Mouse (Mus musculus) testis, adult 2 months (tissue): ENCODE data around the gene Stk35. TPM values are rescaled to one million over a fixed set of nuclear protein-coding genes. Genes with fewer than 3 reads are reported as not detected.

Source experiments
- H3K27ac ChIP-seq: fragments of 200-500 bp; 2 replicates; pipeline ENCODE4 v1.5.1; 2012; ENCODE audit warnings: low read depth, low read length; ENCODE audit not compliant: control insufficient read depth, insufficient read depth
- H3K27me3 ChIP-seq: fragments of 200-500 bp; 2 replicates; pipeline ENCODE4 v1.6.1; 2012; ENCODE audit warnings: mild to moderate bottlenecking, low read length, moderate library complexity; ENCODE audit not compliant: control insufficient read depth, insufficient read depth
- H3K36me3 ChIP-seq: fragments of 200-500 bp; 2 replicates; pipeline ENCODE4 v1.6.1; 2012; ENCODE audit warnings: mild to moderate bottlenecking, low read length; ENCODE audit not compliant: control insufficient read depth, insufficient read depth
- H3K4me1 ChIP-seq: fragments of 200-500 bp; 2 replicates; pipeline ENCODE4 v1.6.1; 2012; ENCODE audit warnings: low read length; ENCODE audit not compliant: control insufficient read depth, insufficient read depth
- H3K4me3 ChIP-seq: fragments of 200-500 bp; 2 replicates; pipeline ENCODE4 v1.5.1; 2012; ENCODE audit warnings: low read depth, mild to moderate bottlenecking, low read length, moderate library complexity, mixed read lengths; ENCODE audit not compliant: control insufficient read depth
- CTCF ChIP-seq: fragments of 200-500 bp; IDR thresholded peaks from 2 replicates; pipeline ENCODE4 v1.5.1; 2012; ENCODE audit warnings: low read depth, mild to moderate bottlenecking, inconsistent platforms, low read length, moderate library complexity; ENCODE audit not compliant: control insufficient read depth, insufficient read depth, insufficient replicate concordance
- POLR2A ChIP-seq: fragments of 200-500 bp; IDR thresholded peaks from 2 replicates; pipeline ENCODE4 v1.6.1; 2012; ENCODE audit warnings: low read depth, mild to moderate bottlenecking, inconsistent platforms, low read length, moderate library complexity; ENCODE audit not compliant: control insufficient read depth
- polyA plus RNA-seq: library from polyadenylated mRNA; depleted of rRNA; stranded (reverse); fragments of >200 nt; gene quantifications from 2 replicates; pipeline ENCODE4 v1.2.3, GENCODE M21; 2012

Gene Stk35
- polyA plus RNA-seq, 1 experiment = 130 TPM

DNA sequence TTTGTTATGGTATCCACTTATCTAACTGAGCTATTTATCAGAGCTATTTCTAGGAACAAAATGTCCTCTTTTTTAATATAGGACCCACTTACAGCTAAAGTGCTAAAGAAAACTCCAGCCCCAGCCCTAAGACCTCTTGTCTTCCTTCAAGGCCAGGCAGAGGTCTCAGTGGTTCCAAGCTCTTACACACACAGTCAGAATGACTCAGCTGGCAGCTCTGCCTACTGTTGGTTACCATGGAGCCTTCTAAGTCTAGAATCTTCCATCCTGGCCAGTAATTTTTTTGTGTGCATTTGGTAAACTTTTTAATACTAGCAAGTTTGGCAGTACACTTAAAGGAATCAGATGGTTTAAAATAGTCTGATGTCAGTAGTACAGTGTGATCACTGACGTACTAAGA, 19.6 kb downstream of the Stk35 start:
- no peaks in the 10 kb centered on the region for H3K27me3 ChIP-seq
- H3K4me3 ChIP-seq = peak overlapping the region; percentile 59; the same call in 1 of the 2 replicates
- no peak for TF ChIP-seq POLR2A
- no peak for TF ChIP-seq CTCF
- H3K4me1 ChIP-seq = 0 out of 2 replicates have a peak, but pooled peaks cover 2% of the 10 kb centered on the region
- H3K36me3 ChIP-seq = no peaks in the 10 kb centered on the region; the same call in 1 of the 2 replicates
- no peak overlapping the region for H3K27ac ChIP-seq

GRCm38 (mm10) chr2:129821021-129821420, 20.7 kb downstream of the Stk35 start:
- Histone ChIP-seq H3K4me3 (no peak overlapping the region; the same call in 1 of the 2 replicates), H3K27ac (no peak overlapping the region), H3K27me3 (no peaks in the 10 kb centered on the region), H3K36me3 (no peaks in the 10 kb centered on the region; the same call in 1 of the 2 replicates), H3K4me1 (0 out of 2 replicates have a peak, but pooled peaks cover 2% of the 10 kb centered on the region)
- TF ChIP-seq POLR2A (no peak), CTCF (no peak)

DNA sequence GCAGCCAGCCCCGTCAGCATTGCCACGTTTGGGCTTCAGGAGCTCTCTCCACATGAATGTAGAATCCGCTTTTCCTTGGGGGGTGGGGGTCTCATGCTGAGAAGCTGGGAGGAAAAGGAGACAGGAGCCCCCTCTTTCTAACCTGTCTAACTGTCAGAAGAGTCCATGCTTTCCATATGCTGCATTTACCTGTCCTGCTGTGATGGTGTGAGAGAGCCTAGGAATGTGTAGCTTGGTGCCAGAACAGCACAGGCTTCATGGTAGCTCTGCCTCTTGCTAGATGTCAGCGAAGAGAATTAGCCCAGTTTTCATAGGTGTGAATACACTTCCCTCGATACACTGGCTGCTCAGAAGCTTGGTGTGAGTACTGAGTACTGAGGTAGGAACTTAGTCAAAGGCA, 21.3 kb downstream of the Stk35 start:
- H3K27ac ChIP-seq = no peak overlapping the region
- no peaks in the 10 kb centered on the region for H3K27me3 ChIP-seq
- H3K4me1 ChIP-seq = 0 out of 2 replicates have a peak, but pooled peaks cover 2% of the 10 kb centered on the region
- TF ChIP-seq POLR2A (no peak), CTCF (no peak)
- H3K36me3 ChIP-seq = no peaks in the 10 kb centered on the region; the same call in 1 of the 2 replicates
- no peak overlapping the region for H3K4me3 ChIP-seq

GRCm38 (mm10) chr2:129823310-129823709, 23.0 kb downstream of the Stk35 start:
- TF ChIP-seq POLR2A (no peak), CTCF (no peak)
- Histone ChIP-seq H3K4me1 (0 out of 2 replicates have a peak, but pooled peaks cover 2% of the 10 kb centered on the region), H3K27ac (no peak overlapping the region), H3K4me3 (no peak overlapping the region), H3K27me3 (no peaks in the 10 kb centered on the region), H3K36me3 (peaks cover 2% of the 10 kb centered on the region; the same call in 1 of the 2 replicates)

DNA sequence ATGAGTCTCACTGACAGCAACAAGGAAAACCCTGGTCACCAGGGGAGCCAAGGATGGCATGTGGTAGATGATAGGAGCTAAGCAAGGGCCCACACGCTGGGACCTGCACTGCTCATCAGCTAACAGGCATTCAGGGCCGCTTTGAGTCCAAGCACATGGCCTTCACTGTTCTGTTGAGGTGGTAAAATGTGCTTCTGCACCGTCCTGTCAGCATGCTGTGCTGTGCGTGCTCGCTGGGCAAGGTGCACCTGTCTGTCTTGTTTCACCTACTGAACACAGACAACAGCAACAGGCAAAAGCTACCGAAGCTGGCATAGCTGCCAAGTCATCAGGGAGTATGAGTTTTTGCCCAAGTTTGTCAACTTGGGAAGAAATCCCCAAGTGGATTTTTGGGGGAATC, 23.9 kb downstream of the Stk35 start:
- no peak for TF ChIP-seq POLR2A
- TF ChIP-seq CTCF = no peak
- H3K36me3 ChIP-seq = peaks cover 2% of the 10 kb centered on the region; the same call in 1 of the 2 replicates
- H3K4me3 ChIP-seq = no peak overlapping the region
- no peaks in the 10 kb centered on the region for H3K27me3 ChIP-seq
- no peaks in the 10 kb centered on the region for H3K4me1 ChIP-seq
- no peak overlapping the region for H3K27ac ChIP-seq

GRCm38 (mm10) chr2:129826141-129826540, 25.8 kb downstream of the Stk35 start:
- H3K27ac ChIP-seq = no peak overlapping the region
- H3K36me3 ChIP-seq = peaks cover 2% of the 10 kb centered on the region; the same call in 1 of the 2 replicates
- H3K4me1 ChIP-seq = no peaks in the 10 kb centered on the region
- H3K27me3 ChIP-seq = no peaks in the 10 kb centered on the region
- TF ChIP-seq POLR2A = no peak
- no peak overlapping the region for H3K4me3 ChIP-seq

DNA sequence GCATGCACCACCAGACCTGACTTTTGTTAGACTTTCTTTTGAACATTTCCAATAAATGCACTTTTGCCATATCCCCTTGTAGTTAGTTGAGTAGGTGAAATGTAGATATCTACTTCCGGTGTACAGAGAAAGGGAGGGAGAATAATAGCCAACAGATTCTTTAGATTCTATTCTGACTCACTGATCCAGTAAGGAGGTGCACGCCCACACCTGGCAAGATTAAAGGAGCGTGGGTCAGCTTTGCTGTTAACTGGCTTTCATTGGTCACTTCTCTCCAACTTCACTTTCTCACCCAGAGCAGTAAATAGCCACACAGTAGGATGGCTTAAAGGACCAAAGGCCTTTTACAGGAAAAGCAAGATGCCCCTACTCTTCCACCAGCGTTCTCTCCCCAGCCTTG, 32.7 kb downstream of the Stk35 start:
- H3K36me3 ChIP-seq = no peaks in the 10 kb centered on the region
- TF ChIP-seq POLR2A (no peak), CTCF (no peak)
- no peak overlapping the region for H3K27ac ChIP-seq
- peak overlapping the region; percentile 37; the same call in 1 of the 2 replicates for H3K4me3 ChIP-seq
- 0 out of 2 replicates have a peak, but pooled peaks cover 2% of the 10 kb centered on the region for H3K4me1 ChIP-seq
- H3K27me3 ChIP-seq = no peaks in the 10 kb centered on the region
